Mouse (Mus musculus): ENCODE measurements around the gene Adgra3.

The Adgra3 gene

GRCm38 (mm10) chr5:50031763-50032272 lies 27.0 kb downstream of the Adgra3 start:
- DNase-seq (ENCODE audit: low spot score in 2 of 2): no peak

GRCm38 (mm10) chr5:50031288-50031687 lies 27.5 kb downstream of the Adgra3 start:
- DNase-seq (ENCODE audit: low spot score in 2 of 2): no peak

GRCm38 (mm10) chr5:50029662-50030061 lies 29.1 kb downstream of the Adgra3 start:
- DNase-seq (ENCODE audit: low spot score in 2 of 2): no peak

- no peak for DNase-seq (ENCODE audit: low spot score in 2 of 2)
These were observed 31.2 kb downstream of the Adgra3 start for GRCm38 (mm10) chr5:50027561-50027960.

- no peak for DNase-seq (ENCODE audit: low spot score in 2 of 2)
These were observed 31.8 kb downstream of the Adgra3 start for GRCm38 (mm10) chr5:50027001-50027400.

- no peak for DNase-seq (ENCODE audit: low spot score in 2 of 2)
These were observed 32.7 kb downstream of the Adgra3 start for GRCm38 (mm10) chr5:50026148-50026547.

GRCm38 (mm10) chr5:50024097-50024496 lies 34.7 kb downstream of the Adgra3 start:
- no peak for DNase-seq (ENCODE audit: low spot score in 2 of 2)

- no peak for DNase-seq (ENCODE audit: low spot score in 2 of 2)
These were observed 42.7 kb downstream of the Adgra3 start for GRCm38 (mm10) chr5:50015987-50016587.

GRCm38 (mm10) chr5:50015147-50015697 lies 43.6 kb downstream of the Adgra3 start:
- DNase-seq (ENCODE audit: low spot score in 2 of 2): no peak

GRCm38 (mm10) chr5:50014658-50015057 lies 44.1 kb downstream of the Adgra3 start:
- no peak for DNase-seq (ENCODE audit: low spot score in 2 of 2)

- no peak for DNase-seq (ENCODE audit: low spot score in 2 of 2)
These were observed 44.8 kb downstream of the Adgra3 start for GRCm38 (mm10) chr5:50013965-50014364.

- no peak for DNase-seq (ENCODE audit: low spot score in 2 of 2)
These were observed 50.0 kb downstream of the Adgra3 start for GRCm38 (mm10) chr5:50008841-50009240.

- DNase-seq (ENCODE audit: low spot score in 2 of 2): peak; percentile 25 to 40
These were observed 51.7 kb downstream of the Adgra3 start for GRCm38 (mm10) chr5:50006915-50007658.

GRCm38 (mm10) chr5:50002269-50002668 lies 56.5 kb downstream of the Adgra3 start:
- no peak for DNase-seq (ENCODE audit: low spot score in 2 of 2)

GRCm38 (mm10) chr5:49999764-50000163 lies 59.0 kb downstream of the Adgra3 start:
- no peak for DNase-seq (ENCODE audit: low spot score in 2 of 2)

- no peak for DNase-seq (ENCODE audit: low spot score in 2 of 2)
These were observed 61.8 kb downstream of the Adgra3 start for GRCm38 (mm10) chr5:49997019-49997418.

GRCm38 (mm10) chr5:49996457-49996856 lies 62.3 kb downstream of the Adgra3 start:
- DNase-seq (ENCODE audit: low spot score in 2 of 2): no peak

- DNase-seq (ENCODE audit: low spot score in 2 of 2): no peak
These were observed 68.0 kb downstream of the Adgra3 start for GRCm38 (mm10) chr5:49990737-49991323.

- DNase-seq (ENCODE audit: low spot score in 2 of 2): no peak
These were observed 70.6 kb downstream of the Adgra3 start for GRCm38 (mm10) chr5:49988015-49988798.

- DNase-seq (ENCODE audit: low spot score in 2 of 2): no peak
These were observed 78.1 kb downstream of the Adgra3 start for GRCm38 (mm10) chr5:49980727-49981126.

GRCm38 (mm10) chr5:49979246-49979645 lies 79.6 kb downstream of the Adgra3 start:
- no peak for DNase-seq (ENCODE audit: low spot score in 2 of 2)

- peak; percentile 10 to 51 for DNase-seq (ENCODE audit: low spot score in 2 of 2)
These were observed 82.8 kb downstream of the Adgra3 start for GRCm38 (mm10) chr5:49975971-49976370.
